Mouse (Mus musculus): ENCODE measurements around the gene Shoc2. TPM values are rescaled to one million over a fixed set of nuclear protein-coding genes. Genes with fewer than 3 reads are reported as not detected.
"Not testable (repeated sequence)": the region's sequence is repeated elsewhere in the genome, so short reads cannot be mapped to it uniquely, and the experiment has no call there.

The Shoc2 gene
- total RNA-seq, 2 experiments from 2014 or later = 24.0 to 28.3 TPM

DNA sequence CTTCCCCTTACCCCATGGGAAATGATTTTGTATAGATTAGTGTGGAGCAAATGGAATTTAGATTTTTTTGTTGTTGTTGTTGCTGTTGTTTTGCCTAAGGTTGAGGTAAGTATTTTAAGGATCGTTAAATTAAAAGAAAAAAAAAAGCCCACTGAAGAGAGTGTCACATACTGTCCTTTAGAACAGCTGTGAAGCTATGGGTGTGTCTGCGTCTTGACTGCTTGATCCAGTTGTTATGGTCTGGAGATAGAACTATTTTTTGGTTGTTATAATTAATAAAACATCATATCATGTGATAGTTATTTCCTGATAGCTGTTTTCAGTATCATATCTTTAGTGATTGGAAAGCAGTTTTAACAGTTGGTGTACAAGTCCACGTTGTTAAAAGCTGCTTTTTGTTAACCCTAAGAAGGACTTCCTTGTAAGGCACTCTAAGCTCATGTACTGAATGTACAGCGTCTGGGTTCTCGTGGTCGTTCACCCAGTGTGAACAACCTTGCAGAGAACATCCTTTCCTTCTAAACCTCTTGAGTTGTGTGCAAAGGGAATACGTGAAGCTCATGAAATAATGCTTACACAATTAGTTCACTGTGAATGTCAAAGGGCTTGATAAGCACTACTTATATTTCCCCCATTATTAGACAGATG is 39.1 kb upstream of the Shoc2 start:
- TF ChIP-seq CTCF (IDR thresholded peaks at IDR 0.05) = no peak
- Histone ChIP-seq H3K4me3 (peak overlapping the region; percentile 95), H3K27ac (peak overlapping the region; percentile 99)
- DNase-seq = no peak
- intact Hi-C loops (cut with DNase I) = loop anchor here (2.0 to 5.0 kb wide), 2 partner anchors 37 to 62 kb away; partner anchors contain the start of genes Bbip1 and Shoc2

DNA sequence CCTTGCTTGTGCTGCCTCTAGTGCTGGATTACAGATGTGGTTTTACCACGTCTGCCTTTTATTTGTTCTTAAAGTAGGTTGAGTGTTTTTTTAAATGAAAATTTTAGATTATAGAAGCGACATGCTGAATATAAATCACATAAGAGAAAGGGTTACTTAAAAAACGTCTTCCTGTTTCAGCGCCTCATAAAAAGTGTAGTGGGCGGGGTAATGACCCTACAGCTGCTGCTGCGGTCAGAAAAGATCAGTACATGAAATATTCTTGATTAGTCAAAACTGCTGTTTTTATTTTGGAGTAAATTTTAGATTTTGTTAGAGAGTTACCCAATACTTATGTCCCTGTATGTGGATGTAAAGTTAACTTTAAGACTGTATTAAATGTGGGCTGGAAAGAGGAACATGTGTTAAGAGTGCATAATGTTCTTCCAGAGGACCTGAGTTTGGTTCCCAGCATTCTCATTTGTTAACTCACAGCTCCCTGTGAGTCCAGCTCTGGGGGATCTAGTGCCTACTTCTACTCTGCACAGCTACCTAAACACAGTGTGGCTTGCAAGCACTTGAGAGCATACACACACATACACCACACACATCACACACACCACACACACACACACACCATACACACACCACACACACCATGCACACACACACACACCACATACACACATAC is 37.9 kb upstream of the Shoc2 start:
- no peak for TF ChIP-seq CTCF (IDR thresholded peaks at IDR 0.05)
- Histone ChIP-seq H3K27ac (peak overlapping the region; percentile 48), H3K4me3 (peak overlapping the region; percentile 95)
- intact Hi-C loops (cut with DNase I) = loop anchor here (5.0 kb wide), 1 partner anchor 36 kb away; the partner anchor contains the start of genes Bbip1 and Shoc2
- DNase-seq = no peak

DNA sequence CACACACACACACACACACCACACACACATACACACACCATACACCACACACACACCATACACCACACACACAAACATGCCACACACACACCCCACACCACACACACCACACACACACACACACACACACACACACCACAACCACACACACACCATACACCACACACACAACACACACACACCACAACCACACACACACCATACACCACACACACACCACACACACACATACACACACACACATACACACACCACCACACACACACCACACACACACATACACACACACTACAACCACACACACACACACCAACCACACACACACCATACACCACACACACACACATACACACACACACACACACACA is 37.4 kb upstream of the Shoc2 start:
- H3K4me3 ChIP-seq, DNase-seq, H3K27ac ChIP-seq: not testable (repeated sequence)
- intact Hi-C loops (cut with DNase I) = loop anchor here (5.0 kb wide), 1 partner anchor 36 kb away; the partner anchor contains the start of genes Bbip1 and Shoc2

DNA sequence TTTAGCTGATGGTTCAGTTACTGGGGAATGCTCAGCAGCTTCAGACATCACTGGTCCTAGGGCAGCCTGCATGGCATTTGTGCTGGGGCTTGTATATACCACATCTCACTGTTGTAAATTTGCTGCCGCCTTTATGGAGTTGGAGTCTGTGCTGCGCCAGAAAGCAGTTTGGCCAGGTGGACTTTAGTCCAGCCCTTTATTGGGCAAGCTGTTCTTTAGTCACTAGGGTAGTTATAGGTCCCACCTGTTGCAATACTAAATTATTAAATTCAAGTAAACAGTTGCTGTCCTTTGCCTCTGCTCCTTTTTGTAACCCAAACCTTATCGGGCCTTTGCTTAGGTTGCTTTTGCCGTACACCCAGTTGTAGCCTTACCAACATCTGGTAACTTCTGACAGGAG is 29.2 kb upstream of the Shoc2 start:
- DNase-seq = no peak
- intact Hi-C loops (cut with DNase I) = no loop called here
- TF ChIP-seq CTCF (IDR thresholded peaks at IDR 0.05) = no peak
- Histone ChIP-seq H3K4me3 (no peak overlapping the region), H3K27ac (no peak overlapping the region)

DNA sequence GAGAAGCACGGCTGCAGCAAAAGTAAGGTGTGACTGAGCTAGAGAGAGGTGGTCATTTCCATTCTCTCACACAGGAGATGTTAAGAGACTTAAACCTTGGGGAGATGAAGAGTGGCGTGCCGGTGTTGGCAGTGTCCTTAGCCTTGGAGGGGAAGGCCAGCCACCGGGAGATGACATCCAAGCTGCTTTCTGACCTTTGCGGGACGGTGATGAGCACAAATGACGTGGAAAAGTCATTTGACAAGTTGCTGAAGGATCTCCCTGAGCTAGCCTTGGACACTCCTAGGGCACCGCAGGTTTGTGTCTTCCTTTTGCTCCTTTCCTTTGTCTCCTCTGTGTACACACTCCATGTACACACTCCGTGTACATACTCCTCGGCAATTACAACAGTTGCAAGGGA is 24.6 kb upstream of the Shoc2 start:
- intact Hi-C loops (cut with DNase I) = no loop called here
- no peak for DNase-seq

DNA sequence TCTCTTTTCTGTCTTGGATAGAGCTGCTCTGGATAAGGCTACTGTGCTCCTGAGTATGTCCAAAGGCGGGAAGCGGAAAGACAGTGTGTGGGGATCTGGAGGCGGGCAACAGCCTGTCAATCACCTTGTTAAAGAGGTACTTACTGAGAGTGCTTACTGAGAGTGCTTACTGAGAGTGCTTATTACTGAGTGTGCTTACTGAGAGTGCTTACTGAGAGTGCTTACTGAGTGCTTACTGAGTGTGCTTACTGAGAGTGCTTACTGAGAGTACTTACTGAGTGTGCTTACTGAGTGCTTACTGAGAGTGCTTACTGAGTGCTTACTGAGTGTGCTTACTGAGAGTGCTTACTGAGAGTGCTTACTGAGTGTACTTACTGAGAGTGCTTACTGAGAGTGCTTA is 22.1 kb upstream of the Shoc2 start:
- DNase-seq; intact Hi-C loops (cut with DNase I); H3K27ac ChIP-seq; H3K4me3 ChIP-seq: not testable (repeated sequence)

More for the DNA sequence above, 24.6 kb upstream of the Shoc2 start:
- Histone ChIP-seq H3K27ac (no peak overlapping the region), H3K4me3 (no peak overlapping the region)
- TF ChIP-seq CTCF (IDR thresholded peaks at IDR 0.05) = no peak

DNA sequence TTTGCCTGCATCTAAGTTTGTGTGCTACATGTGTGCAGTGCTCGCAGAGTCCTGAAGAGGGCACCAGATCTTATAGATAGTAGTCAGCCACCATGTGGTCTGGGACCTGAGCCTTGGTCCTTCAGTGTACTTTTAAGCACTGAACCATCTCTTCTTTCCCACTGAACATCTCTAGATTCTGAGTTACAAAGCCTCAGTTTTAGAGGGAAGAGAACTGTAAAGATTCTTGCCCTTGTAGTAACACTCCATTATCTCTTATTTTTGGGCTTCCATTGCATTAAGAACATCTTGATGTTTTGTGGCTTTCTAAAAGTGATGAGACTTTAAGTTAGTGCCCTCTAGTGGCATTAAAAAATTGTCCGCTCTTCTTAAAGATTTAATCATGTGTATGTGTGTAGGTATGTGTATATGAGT is 18.8 kb upstream of the Shoc2 start:
- intact Hi-C loops (cut with DNase I) = loop anchor here (5.0 kb wide), 3 partner anchors 83 to 278 kb away; no protein-coding TSS in a partner anchor
- no peak overlapping the region for H3K4me3 ChIP-seq
- H3K27ac ChIP-seq = no peak overlapping the region
- DNase-seq = no peak
- peak; percentile 49 for TF ChIP-seq CTCF (IDR thresholded peaks at IDR 0.05)

DNA sequence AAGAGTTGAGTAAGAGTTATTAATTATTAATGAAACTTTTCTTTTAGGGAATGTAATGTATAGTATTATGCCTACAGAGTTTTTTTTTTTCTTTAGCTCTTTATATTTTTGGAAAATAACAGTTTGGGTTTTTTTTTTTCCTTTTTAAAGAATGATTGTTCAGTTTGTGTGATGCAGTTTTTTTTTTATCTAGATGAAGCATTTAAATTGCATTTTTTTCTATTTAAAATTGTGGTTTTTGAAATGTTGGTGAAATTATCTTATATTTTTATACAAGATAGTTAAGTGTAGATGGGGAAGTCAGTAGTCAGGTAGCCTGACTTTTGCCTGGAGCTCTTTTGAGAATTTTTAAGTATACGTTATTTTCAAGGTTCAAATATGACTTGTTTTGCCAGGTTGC is 17.4 kb upstream of the Shoc2 start:
- no peak for TF ChIP-seq CTCF (IDR thresholded peaks at IDR 0.05)
- no peak for DNase-seq
- Histone ChIP-seq H3K27ac (no peak overlapping the region), H3K4me3 (no peak overlapping the region)
- intact Hi-C loops (cut with DNase I) = loop anchor here (5.0 kb wide), 3 partner anchors 84 to 279 kb away; no protein-coding TSS in a partner anchor

DNA sequence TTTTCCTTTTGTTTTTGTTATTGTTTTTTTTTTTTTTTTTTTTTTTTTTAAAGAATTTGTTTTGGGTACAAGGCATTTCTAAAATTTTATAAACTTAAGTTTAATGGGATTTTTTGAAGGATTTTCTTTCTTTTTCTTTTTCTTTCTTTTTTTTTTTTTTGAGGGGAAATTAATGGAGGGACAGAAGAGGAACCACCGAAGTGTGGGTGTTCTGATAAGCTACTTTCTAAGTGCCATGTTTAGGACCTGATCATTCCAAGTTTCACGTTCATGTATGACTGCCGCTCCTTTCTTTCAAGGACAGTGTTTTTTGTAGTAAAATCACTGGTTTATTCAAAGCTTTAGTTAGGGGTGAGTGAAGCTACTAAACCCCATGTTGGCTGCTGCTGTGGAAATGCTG is 14.9 kb upstream of the Shoc2 start:
- no peak for TF ChIP-seq CTCF (IDR thresholded peaks at IDR 0.05)
- H3K27ac ChIP-seq = no peak overlapping the region
- DNase-seq = no peak
- no peak overlapping the region for H3K4me3 ChIP-seq
- intact Hi-C loops (cut with DNase I) = loop anchor here (5.0 kb wide), 3 partner anchors 87 to 282 kb away; no protein-coding TSS in a partner anchor

DNA sequence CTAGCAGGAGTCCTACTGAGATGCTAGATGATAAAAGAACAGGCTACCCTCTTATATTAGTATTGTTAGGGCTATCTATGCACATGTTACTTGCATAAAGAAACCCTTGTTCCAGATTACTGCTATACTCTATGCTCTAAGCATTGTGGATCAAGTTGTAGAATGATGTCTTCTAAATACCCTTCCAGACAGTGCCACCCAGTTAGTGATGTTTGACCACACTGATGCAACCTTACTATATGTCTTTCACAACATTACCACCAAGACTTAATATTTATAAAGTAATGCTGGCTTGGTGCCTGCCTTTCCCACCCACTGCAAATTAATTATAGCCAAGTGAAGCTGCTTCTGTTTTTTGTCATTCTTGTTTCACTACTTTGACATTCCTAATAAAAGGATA is 11.1 kb upstream of the Shoc2 start:
- intact Hi-C loops (cut with DNase I) = no loop called here
- TF ChIP-seq CTCF (IDR thresholded peaks at IDR 0.05) = no peak
- DNase-seq = no peak

DNA sequence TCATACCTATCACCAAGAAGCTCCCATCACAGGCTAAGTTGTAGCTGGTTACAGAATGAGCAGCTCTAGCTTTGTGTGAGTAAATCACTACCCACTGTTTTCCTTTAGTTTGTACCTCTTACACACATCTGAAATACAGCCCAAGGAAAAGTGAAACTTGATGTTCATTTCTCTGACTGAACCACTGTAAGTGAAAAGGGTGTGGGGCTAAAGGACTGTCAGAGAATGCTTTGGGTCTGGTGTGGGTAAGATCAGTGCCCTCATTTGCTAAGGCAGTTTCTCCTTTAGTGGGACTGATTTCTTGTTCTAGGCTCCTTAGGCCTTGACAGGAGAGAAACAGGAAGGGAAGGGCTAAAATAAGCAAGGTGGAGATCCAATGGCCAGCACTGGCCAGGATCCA is 10.1 kb upstream of the Shoc2 start:
- H3K27ac ChIP-seq = peak overlapping the region; percentile 66

More for the DNA sequence above, 11.1 kb upstream of the Shoc2 start:
- peak overlapping the region; percentile 66; the same call in 1 of the 2 replicates for H3K27ac ChIP-seq
- no peak overlapping the region for H3K4me3 ChIP-seq

DNA sequence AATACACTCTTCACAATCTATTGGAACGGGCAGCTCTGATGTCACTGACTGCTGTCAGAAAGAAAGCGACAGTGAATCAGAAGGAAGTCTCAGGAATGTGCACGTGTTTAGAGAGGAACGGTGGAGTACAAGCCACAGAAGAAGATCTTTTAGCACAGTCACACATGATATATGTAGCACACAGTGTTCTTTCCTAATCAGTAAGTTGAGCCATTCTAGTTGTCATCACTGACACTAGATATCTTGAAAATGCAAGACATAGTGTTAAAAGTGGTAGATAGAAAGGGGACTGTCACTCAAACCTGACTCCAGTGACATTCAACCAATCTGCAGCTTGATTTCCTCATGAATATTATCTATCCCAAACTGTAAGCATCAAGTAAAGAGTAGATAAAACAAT is 4.6 kb upstream of the Shoc2 start:
- H3K4me3 ChIP-seq = no peak overlapping the region
- intact Hi-C loops (cut with DNase I) = no loop called here
- no peak for TF ChIP-seq CTCF (IDR thresholded peaks at IDR 0.05)
- no peak for DNase-seq
- no peak overlapping the region for H3K27ac ChIP-seq

More for the DNA sequence above, 10.1 kb upstream of the Shoc2 start:
- DNase-seq = no peak
- intact Hi-C loops (cut with DNase I) = no loop called here
- no peak for TF ChIP-seq CTCF (IDR thresholded peaks at IDR 0.05)
- no peak overlapping the region for H3K4me3 ChIP-seq

DNA sequence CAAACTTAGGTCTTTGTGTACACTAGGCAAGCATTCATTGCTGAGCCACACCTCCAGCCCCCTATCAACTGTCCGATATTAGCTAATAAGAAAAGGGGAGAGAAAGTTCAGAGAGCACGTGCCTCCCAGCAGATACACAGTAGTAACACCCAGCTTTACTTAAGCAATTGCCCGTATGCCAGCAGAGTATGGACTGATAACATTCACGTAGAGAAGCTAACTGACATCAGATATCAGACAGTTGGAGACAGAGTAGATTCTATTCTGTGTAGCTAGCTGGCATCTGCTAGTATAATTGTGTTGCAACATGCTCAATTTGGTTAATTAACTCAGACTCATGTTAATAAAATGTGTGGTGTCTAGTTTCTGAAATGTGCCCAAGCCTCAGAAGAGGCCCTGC is 3.0 kb upstream of the Shoc2 start:
- intact Hi-C loops (cut with DNase I) = loop anchor here (5.0 kb wide), 2 partner anchors 34 to 549 kb away; partner anchors contain the start of gene Smndc1
- DNase-seq = no peak
- no peak for TF ChIP-seq CTCF (IDR thresholded peaks at IDR 0.05)
- Histone ChIP-seq H3K27ac (no peak overlapping the region), H3K4me3 (no peak overlapping the region)

All from gastrocnemius, adult 2 months (tissue).